Mouse (Mus musculus): Measurements from ENCODE around the gene Zcwpw1. TPM values are rescaled to one million over a fixed set of nuclear protein-coding genes. Genes with fewer than 3 reads are reported as not detected.
"Not testable (repeated sequence)": the region's sequence is repeated elsewhere in the genome, so short reads cannot be mapped to it uniquely, and the experiment has no call there.

Gene Zcwpw1
- 24.1 and 24.3 TPM in 2 replicates for total RNA-seq (2017)

GRCm38 (mm10) chr5:137787151-137787928 is at the start of gene Zcwpw1, which contains the start of gene Mepce:
Gene Zcwpw1, plus strand, starts transcription at chr5:137787798.
Gene Mepce, minus strand, starts transcription at chr5:137787655.
- ATAC-seq (replicated peaks; ENCODE audit: low read depth, poor library complexity, severe bottlenecking): peak; percentile 48

- no peak; the same call in 1 of the 2 replicates for ATAC-seq (replicated peaks; ENCODE audit: low read depth, poor library complexity, severe bottlenecking)
Observed at GRCm38 (mm10) chr5:137738516-137738915, 49.1 kb upstream of the Zcwpw1 start.

- no peak for ATAC-seq (replicated peaks; ENCODE audit: low read depth, poor library complexity, severe bottlenecking)
Observed at GRCm38 (mm10) chr5:137739471-137739870, 48.1 kb upstream of the Zcwpw1 start.

DNA sequence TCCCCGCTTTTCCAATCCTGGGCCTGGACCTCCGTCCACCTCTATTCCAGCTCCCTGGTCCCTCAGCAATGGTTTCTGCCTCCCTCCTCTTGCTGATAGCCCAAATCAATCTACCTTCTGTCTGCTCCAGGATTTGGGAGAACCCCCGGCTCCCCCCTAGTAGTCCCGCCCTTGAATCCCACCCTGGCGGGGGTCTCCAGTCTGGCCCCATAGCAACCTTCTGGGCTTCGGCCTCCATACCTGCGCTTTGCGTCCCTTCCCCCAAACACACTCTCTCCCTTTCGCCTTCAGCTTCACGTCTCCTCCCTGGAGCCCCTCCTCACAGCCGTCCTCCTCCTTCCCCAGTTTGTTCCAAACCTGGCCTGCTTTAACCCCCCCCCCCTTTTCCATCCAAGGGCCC is 47.1 kb upstream of the Zcwpw1 start:
- no peak for ATAC-seq (replicated peaks; ENCODE audit: low read depth, poor library complexity, severe bottlenecking)

DNA sequence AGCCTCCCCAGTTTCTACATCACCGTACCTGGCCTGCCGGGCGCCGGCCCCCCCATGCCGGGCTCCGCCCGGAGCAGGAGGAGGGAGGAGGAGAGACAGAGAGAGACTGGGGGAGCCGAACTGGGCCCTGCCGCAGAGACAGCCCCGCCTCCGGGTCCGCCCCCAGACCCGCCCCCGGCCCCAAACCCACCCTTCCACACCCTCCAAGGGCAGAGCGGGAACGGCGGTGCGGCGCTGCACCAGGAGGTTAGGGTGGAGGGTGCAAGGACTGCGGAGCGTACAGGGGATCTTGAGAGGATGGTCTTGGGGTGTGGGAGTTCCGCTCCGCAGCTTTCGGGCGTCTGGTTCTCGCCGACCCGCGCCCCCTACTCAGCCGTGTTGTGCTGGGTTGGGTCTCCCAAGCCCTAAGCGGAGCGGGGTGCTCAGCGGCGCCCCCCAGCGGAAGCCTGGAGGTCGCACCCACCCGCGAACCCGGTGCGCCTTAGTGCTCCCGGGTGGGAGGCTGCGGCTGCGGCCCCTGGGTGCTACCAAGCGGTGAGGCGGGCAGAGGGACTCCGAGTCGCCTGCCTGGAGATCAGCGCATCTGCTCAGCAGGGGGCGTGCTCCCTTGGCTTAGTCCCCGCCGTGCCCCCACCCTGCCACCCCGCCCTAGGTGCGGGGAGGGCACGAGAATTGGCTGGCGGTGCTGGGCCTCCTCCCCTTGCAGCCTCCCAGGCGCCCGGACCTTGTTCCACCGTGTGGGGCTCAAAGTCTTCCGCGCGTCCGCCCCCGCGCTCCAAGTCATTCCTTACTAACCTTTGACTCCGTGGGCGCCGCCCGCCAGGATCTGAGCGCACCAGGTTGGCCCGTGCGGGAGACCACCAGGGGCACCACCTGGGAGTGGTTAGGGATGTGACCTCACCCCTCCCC is 46.3 kb upstream of the Zcwpw1 start, which contains the start of gene Nyap1:
Gene Nyap1, minus strand, starts transcription at position 585 of the 909 bp plus-strand sequence.
- peak; percentile 43 for ATAC-seq (replicated peaks; ENCODE audit: low read depth, poor library complexity, severe bottlenecking)

- ATAC-seq (replicated peaks; ENCODE audit: low read depth, poor library complexity, severe bottlenecking): no peak
Observed at GRCm38 (mm10) chr5:137742048-137742447, 45.5 kb upstream of the Zcwpw1 start.

DNA sequence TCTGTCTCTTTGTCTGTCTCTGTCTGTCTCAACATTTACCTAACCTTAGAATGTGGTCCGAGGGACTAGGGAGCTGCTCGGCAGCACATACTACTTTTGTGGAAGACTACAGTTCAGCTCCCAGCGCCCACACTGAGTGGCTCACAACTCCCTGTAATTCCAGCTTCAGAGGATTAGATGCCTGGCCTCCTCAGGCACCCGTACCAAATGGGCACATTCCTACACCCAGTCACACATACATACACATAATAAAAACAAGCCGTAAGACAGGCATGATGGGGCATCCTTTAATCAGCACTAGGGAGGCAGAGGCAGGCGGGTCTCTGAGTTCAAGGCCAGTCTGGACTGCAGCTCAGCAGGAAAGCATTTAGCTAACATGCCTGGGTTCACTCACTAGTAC is 44.8 kb upstream of the Zcwpw1 start:
- no peak for ATAC-seq (replicated peaks; ENCODE audit: low read depth, poor library complexity, severe bottlenecking)

- no peak for ATAC-seq (replicated peaks; ENCODE audit: low read depth, poor library complexity, severe bottlenecking)
Observed at GRCm38 (mm10) chr5:137744197-137744596, 43.4 kb upstream of the Zcwpw1 start.

DNA sequence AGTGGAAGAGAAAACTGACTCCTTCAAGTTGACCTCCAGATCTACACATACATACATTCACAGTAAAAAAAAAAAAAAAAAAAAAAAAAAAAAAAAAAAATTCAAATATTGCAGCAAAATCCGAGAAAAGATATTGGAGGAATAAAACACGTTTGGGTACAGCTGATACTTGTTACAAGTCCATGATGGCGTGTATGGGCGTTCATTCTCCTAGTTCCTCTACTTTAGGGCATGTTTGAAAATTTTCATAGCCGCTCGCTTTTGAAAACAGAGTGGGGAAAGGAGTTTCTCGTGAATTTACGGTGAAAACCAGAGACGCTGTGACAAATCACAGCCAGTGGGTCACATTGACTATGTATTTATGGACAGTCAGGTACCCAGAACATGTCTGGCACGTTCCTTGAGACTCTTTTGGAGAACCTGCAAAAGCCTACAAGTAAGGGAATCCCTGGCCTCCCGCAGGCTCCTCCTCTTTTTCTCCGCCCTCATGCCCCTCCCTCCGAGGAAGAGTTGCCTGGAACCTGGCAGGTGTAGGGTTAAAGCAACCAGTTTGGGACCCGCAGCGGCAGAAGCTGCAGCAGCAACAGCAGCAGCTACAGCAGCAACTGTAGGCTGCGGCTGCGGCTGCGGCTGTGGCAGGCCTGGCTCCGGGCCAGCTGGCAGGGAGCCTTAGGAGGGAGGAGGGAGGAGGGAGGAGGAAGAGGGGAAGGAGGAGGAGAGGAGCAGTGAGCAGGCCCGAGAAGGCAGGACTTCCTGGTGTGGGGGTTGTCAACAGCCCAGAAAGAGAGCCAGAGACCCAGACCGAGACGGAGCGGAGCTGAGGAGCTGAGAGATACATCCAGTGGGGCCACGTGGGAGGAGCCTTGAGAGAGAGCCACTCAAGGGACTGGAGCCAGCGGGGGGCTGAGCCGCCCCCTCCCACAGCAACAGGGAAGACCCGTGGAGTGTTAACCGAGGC is 42.1 kb upstream of the Zcwpw1 start, which contains the start of gene Tsc22d4:
Gene Tsc22d4, plus strand, starts transcription at position 517 of the 958 bp plus-strand sequence.
- ATAC-seq (replicated peaks; ENCODE audit: low read depth, poor library complexity, severe bottlenecking): peak; percentile 67

DNA sequence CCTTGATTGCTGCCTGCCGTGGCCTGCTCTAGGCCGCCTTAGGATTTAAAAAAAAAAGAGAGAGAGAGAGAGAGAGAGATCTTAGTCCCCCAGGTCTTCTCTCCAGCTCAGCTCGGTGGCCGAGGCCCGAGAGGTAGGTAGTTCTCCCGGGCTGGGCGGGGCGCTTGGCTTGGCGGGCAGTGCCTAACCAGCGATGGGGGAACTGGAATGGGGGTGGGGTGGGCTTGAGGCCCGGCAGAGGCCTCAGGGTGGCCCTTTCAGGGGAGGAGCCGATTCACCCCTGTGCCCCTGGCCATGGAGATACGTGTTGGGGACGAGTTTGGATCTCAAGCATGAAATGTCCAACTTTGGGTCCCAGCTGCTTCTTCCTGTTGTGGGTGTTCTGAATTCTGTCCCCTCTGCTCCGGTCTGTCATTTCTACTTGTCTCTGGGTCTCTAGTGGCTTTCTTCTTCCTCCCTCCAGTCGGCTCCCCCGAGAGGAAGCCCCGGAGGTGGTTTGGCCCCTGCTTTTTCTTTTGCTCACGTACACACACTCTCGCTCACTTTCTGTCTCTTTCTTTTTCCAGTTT is 41.2 kb upstream of the Zcwpw1 start:
- peak; percentile 17 for ATAC-seq (replicated peaks; ENCODE audit: low read depth, poor library complexity, severe bottlenecking)

DNA sequence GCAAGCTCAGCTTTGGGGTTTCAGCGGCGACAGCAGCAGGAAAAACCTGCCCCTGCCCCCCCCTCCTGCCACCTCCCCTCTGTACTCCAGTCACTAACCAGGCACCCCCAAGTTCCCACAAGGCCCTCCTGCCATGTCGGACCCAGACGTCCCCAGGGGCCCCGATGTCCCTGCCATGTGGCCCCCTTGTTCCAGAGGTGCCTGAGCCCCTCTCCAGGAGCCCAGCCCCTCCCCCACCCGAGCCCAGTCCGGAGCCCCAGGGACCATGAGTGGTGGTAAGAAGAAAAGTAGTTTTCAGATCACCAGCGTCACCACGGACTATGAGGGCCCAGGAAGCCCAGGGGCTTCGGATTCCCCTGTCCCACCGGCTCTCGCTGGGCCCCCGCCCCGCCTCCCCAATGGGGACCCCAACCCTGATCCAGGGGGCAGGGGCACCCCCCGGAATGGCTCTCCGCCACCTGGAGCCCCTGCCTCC is 40.7 kb upstream of the Zcwpw1 start:
- no peak for ATAC-seq (replicated peaks; ENCODE audit: low read depth, poor library complexity, severe bottlenecking)

DNA sequence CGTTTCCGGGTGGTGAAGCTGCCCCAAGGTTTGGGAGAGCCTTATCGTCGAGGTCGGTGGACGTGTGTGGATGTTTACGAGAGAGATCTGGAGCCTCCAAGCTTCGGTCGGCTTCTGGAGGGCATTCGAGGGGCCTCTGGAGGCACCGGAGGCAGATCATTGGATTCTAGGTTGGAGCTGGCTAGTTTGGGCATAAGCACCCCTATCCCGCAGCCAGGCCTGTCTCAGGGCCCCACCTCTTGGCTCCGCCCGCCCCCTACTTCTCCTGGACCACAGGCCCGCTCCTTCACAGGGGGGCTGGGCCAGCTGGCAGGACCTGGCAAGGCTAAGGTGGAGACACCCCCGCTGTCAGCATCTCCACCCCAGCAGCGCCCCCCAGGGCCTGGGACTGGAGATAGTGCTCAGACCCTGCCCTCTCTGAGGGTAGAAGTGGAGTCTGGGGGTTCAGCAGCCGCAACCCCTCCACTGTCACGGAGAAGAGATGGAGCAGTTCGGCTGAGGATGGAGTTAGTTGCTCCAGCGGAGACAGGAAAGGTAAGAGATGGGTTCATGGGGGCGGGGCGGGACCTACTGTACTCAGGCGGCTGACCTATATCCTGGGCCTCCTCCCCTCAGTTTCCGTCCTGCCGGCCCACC is 40.2 kb upstream of the Zcwpw1 start:
- ATAC-seq (replicated peaks; ENCODE audit: low read depth, poor library complexity, severe bottlenecking): 0 out of 2 replicates have a peak, but pooled peaks have one; percentile 11

DNA sequence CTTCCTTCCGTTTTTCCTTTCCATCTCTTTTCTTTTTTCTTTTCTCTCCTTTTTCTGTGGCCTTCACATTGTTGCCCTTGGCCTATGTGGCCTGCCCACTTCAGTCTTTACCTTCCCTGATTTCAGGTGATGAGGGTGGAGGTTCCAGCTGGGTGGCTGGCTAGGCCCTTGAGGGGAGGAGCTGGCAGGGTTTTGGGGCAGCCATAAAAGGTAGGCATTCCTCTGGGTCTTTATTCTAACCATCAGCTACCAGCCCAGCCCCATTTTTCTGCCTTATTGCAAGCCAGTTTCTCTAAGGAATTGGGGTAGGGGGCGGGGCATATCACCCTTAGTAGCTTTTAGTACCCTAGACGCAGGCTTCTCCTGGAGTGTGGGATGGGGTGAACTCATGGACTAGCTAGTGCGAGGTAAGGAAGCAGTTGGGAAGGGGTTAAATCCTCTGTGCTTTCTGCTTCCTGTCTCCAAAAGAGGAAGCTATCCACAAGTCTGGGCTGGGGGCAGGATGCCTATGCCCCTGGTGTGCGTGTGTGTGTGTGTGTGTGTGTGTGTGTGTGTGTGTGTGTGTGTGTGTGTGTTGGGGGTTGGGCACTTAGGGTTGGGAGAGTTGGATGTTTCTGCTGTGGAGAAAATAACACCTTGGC is 39.3 kb upstream of the Zcwpw1 start:
- peak; percentile 29 for ATAC-seq (replicated peaks; ENCODE audit: low read depth, poor library complexity, severe bottlenecking)

DNA sequence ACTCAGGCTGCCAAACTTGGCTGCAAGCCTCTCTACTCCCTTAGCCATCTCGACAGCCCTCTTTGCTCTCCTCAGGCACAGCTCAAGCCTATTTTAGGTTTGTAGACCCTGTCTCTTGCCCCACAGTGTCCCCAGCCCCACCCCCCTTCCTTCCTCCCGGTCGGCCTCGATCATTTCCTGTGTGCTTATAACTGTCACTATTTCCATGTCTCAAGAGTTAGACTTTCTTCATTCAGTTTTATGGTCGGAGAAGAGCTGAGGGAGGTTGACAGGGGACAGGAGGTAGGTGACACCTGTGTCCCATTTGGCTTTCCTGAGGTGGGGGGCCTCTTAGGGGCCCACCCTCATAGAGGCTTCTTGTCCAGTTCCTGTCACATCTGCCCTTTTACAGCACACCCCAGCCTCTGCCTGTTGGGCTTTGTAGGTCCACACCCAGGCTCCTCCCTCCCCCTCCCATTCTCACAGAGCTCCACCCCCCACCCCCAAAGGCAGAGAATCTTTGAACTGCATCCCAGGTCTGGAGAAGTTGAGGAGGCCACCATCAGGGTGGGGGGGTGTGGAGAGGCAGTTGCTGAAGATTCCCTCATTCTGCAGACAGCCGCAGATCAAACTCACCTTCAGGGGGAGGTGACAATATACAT is 38.3 kb upstream of the Zcwpw1 start:
- no peak for ATAC-seq (replicated peaks; ENCODE audit: low read depth, poor library complexity, severe bottlenecking)

- not testable (repeated sequence) for ATAC-seq (replicated peaks; ENCODE audit: low read depth, poor library complexity, severe bottlenecking)
Observed at GRCm38 (mm10) chr5:137750212-137750611, 37.4 kb upstream of the Zcwpw1 start.

- ATAC-seq (replicated peaks; ENCODE audit: low read depth, poor library complexity, severe bottlenecking): no peak
Observed at GRCm38 (mm10) chr5:137751221-137751887, 36.2 kb upstream of the Zcwpw1 start.

DNA sequence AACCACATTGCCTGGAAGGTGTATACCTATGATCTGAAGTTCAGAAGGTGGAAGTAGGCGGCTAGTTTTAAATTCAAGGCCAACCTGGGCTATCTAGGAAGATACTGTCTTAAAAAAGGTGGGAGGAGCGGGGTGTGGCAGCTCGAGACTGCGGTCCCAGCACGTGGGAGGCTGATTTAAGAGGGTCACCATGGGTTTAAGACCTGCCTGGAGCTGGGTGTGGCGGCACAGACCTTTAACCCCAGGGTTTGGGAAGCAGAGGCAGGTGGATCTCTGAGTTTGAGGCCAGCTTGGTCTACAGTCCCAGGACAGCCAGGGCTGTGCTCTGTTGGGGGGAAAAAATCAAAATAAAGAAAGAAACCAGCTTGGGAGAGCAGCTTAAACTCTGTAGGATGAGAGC is 35.6 kb upstream of the Zcwpw1 start:
- ATAC-seq (replicated peaks; ENCODE audit: low read depth, poor library complexity, severe bottlenecking): no peak
